11 mouse cellular contexts compared by ENCODE assay signal in the genomic region with DNA sequence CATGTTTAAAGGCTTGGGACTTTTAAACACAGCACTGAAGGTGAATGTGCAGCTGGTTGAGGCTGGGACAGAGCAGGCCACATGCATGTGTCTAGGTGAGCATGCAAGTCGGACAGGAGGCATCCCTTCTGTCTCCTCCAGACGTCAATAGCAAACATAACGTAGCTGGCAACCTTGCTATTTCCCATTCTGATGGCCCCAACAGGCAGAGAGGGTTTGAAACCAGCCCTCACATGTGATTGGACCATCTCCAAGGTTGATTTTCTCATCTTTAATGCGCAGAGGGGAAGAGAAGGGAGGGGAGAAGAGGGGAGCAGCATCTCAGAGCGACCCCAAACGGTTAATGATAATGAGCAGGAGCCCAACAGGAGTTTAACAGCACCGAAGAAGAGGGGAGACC.
DNase-seq lines count a peak whose midpoint lies in the region; ATAC-seq lines count a peak whose summit lies in the region.
"Had no signal": no experiment of that assay in that cellular context is flagged by ENCODE, and none has a peak within 500 bp of the region (broad histone marks: within the 10 kb centered on the region; RNA-seq: fewer than 3 reads in every experiment).

No protein-coding gene starts in this region.

- DNase-seq in kidney, postnatal 36 days, result no peak
- peak; percentile 44 for DNase-seq in limb, embryonic 11.5 days (ENCODE audit: low spot score)
- DNase-seq in cerebellum, adult 11-12 months, result no peak
- DNase-seq: cerebellum, adult 2 months; kidney, adult 18-20 months had no signal

- 32% methylated on average over 7 of the region's 7 CpGs for WGBS in kidney, embryonic 16.5 days
- WGBS in forebrain, embryonic 13.5 days, result 1% methylated on average over 7 of the region's 7 CpGs
- 8% methylated on average over 7 of the region's 7 CpGs for WGBS in limb, embryonic 11.5 days
- 8% methylated on average over 7 of the region's 7 CpGs for WGBS in neural tube, embryonic 14.5 days

- ATAC-seq in kidney, embryonic 16.5 days (ENCODE audit: low FRiP score, low TSS enrichment), result no peak
- no peak for ATAC-seq in forebrain, embryonic 13.5 days
- ATAC-seq in limb, embryonic 11.5 days (ENCODE audit: insufficient number of reproducible peaks, low FRiP score, low TSS enrichment, low read depth), result no peak
- no peak for ATAC-seq in neural tube, embryonic 14.5 days (ENCODE audit: low read depth)
- ATAC-seq in megakaryocyte, adult 5-6 weeks (ENCODE audit: poor library complexity, severe bottlenecking), result no peak
- no peak for ATAC-seq in megakaryocyte-erythroid progenitor cell, adult 5-6 weeks (replicated peaks; ENCODE audit: low FRiP score, low TSS enrichment, poor library complexity, severe bottlenecking)

- H3K27me3 ChIP-seq in kidney, embryonic 16.5 days (ENCODE audit: insufficient read depth, low read length), result no peaks in the 10 kb centered on the region
- no peaks in the 10 kb centered on the region for H3K27me3 ChIP-seq in forebrain, embryonic 13.5 days
- H3K27me3 ChIP-seq in limb, embryonic 11.5 days (ENCODE audit: control insufficient read depth, insufficient read depth, low read length), result no peaks in the 10 kb centered on the region
- no peaks in the 10 kb centered on the region for H3K27me3 ChIP-seq in neural tube, embryonic 14.5 days (ENCODE audit: control insufficient read depth, insufficient read depth, low read length)

- no peaks in the 10 kb centered on the region for H3K9me3 ChIP-seq in kidney, embryonic 16.5 days (ENCODE audit: low read length)
- H3K9me3 ChIP-seq in forebrain, embryonic 13.5 days (replicated peaks), result no peaks in the 10 kb centered on the region
- H3K9me3 ChIP-seq in limb, embryonic 11.5 days (ENCODE audit: control insufficient read depth, low read length), result no peaks in the 10 kb centered on the region
- H3K9me3 ChIP-seq in neural tube, embryonic 14.5 days (ENCODE audit: control insufficient read depth, low read length), result no peaks in the 10 kb centered on the region

- H3K9ac ChIP-seq in kidney, embryonic 16.5 days (replicated peaks; ENCODE audit: low read length), result no peak overlapping the region
- H3K9ac ChIP-seq in forebrain, embryonic 13.5 days, result no peak overlapping the region; the same call in 1 of the 2 replicates
- no peak overlapping the region for H3K9ac ChIP-seq in limb, embryonic 11.5 days (ENCODE audit: low read length)
- no peak overlapping the region for H3K9ac ChIP-seq in neural tube, embryonic 14.5 days (replicated peaks; ENCODE audit: low read depth, low read length)

- H3K4me1 ChIP-seq in kidney, embryonic 16.5 days (ENCODE audit: insufficient read depth, low read length), result peaks cover 69% of the 10 kb centered on the region
- peaks cover 77% of the 10 kb centered on the region for H3K4me1 ChIP-seq in forebrain, embryonic 13.5 days
- H3K4me1 ChIP-seq in limb, embryonic 11.5 days (ENCODE audit: control insufficient read depth, insufficient read depth, low read length), result peaks cover 76% of the 10 kb centered on the region
- peaks cover 65% of the 10 kb centered on the region for H3K4me1 ChIP-seq in neural tube, embryonic 14.5 days (ENCODE audit: control insufficient read depth, insufficient read depth, low read length)

- H3K36me3 ChIP-seq in kidney, embryonic 16.5 days (ENCODE audit: insufficient read depth, low read length), result no peaks in the 10 kb centered on the region
- no peaks in the 10 kb centered on the region for H3K36me3 ChIP-seq in forebrain, embryonic 13.5 days (ENCODE audit: poor library complexity, severe bottlenecking)
- H3K36me3 ChIP-seq in limb, embryonic 11.5 days (ENCODE audit: control insufficient read depth, insufficient read depth, low read length), result no peaks in the 10 kb centered on the region
- H3K36me3 ChIP-seq in neural tube, embryonic 14.5 days (ENCODE audit: control insufficient read depth, insufficient read depth, low read length), result no peaks in the 10 kb centered on the region

- H3K4me3 ChIP-seq in kidney, embryonic 16.5 days (ENCODE audit: low read length), result no peak overlapping the region
- no peak overlapping the region for H3K4me3 ChIP-seq in forebrain, embryonic 13.5 days
- H3K4me3 ChIP-seq in limb, embryonic 11.5 days (ENCODE audit: low read depth, low read length), result no peak overlapping the region
- no peak overlapping the region for H3K4me3 ChIP-seq in neural tube, embryonic 14.5 days (ENCODE audit: low read depth, low read length)

- H3K4me2 ChIP-seq in kidney, embryonic 16.5 days (replicated peaks; ENCODE audit: low read depth, low read length), result peak overlapping the region; percentile 32
- H3K4me2 ChIP-seq in forebrain, embryonic 13.5 days, result peak overlapping the region; percentile 50
- no peak overlapping the region for H3K4me2 ChIP-seq in limb, embryonic 11.5 days (ENCODE audit: low read depth, severe bottlenecking)
- no peak overlapping the region for H3K4me2 ChIP-seq in neural tube, embryonic 14.5 days (ENCODE audit: low read depth, low read length)

- peak overlapping the region; percentile 63 for H3K27ac ChIP-seq in kidney, embryonic 16.5 days (ENCODE audit: low read length)
- peak overlapping the region; percentile 93 for H3K27ac ChIP-seq in forebrain, embryonic 13.5 days
- peak overlapping the region; percentile 94 for H3K27ac ChIP-seq in limb, embryonic 11.5 days (replicated peaks; ENCODE audit: low read depth, low read length)
- peak overlapping the region; percentile 60 for H3K27ac ChIP-seq in neural tube, embryonic 14.5 days (ENCODE audit: low read depth, low read length)
- H3K27ac ChIP-seq: macrophage had no signal

Comparison
In these comparisons a context has a peak if more than half of its experiments do, and no peak if none do; other contexts are left out.
1. H3K4me2 ChIP-seq: peak in kidney, embryonic 16.5 days (single experiment) and forebrain, embryonic 13.5 days (single experiment); none in limb, embryonic 11.5 days (single experiment) and neural tube, embryonic 14.5 days (single experiment).
2. Peak in every context shown above with its lines, with median percentiles within 50 percentile points of each other: H3K27ac ChIP-seq.